Mouse (Mus musculus) gastrocnemius, postnatal 14 days (tissue): Measurements from ENCODE around the gene Myf6. TPM values are rescaled to one million over a fixed set of nuclear protein-coding genes. Genes with fewer than 3 reads are reported as not detected.

Experiments used
- DNase-seq: peaks from one replicate; pipeline ENCODE4 v3.0.0; 2021; ENCODE audit warnings: mixed read lengths
- intact Hi-C: fragments of 180-260 bp; cut with DNase I; formaldehyde crosslinking; loops from one replicate; pipeline ENCODE4 v1.15.1; 2025; ENCODE audit warnings: low total_unique reads
- microRNA-seq, 2 experiments: library from miRNA; unstranded; fragments of <30 nt; microRNA quantifications; one replicate each; pipeline ENCODE4 v1.2.0; 2021
- total RNA-seq, 2 experiments: library from RNA; stranded (reverse); gene quantifications; 2 replicates each; pipeline ENCODE4 v1.2.3; 2021

Gene Myf6
- total RNA-seq, 2 experiments from 2014 or later = 115 to 180 TPM

- intact Hi-C loops = loop anchor here (5.0 kb wide), 1 partner anchor 253 kb away; no protein-coding TSS in a partner anchor
These were observed 44.8 kb downstream of the Myf6 start for GRCm38 (mm10) chr10:107449496-107450330.

More at GRCm38 (mm10) chr10:107449496-107450330, 44.8 kb downstream of the Myf6 start:
- no peak for DNase-seq

Small RNA genes within 50 kb of the gene (microRNA-seq; reads per million reads assigned to microRNA genes)
- 0 reads per million in 2 experiments for gene Gm44403

Other genes with a start within 250 kb of the Myf6 start
- 1 to 10 TPM; 1.9 to 3.8 TPM for gene Lin7a, start 223.1 kb downstream of the Myf6 start, total RNA-seq
- gene Myf5, start 8.6 kb downstream of the Myf6 start, total RNA-seq = 1 to 10 TPM; 4.2 to 4.9 TPM
- under 1 TPM; 0.31 to 0.47 TPM for gene Ptprq, start 225.3 kb upstream of the Myf6 start, total RNA-seq